Mouse (Mus musculus): ENCODE measurements around the gene Gtf3c4. TPM values are rescaled to one million over a fixed set of nuclear protein-coding genes. Genes with fewer than 3 reads are reported as not detected.

The Gtf3c4 gene
- polyA plus RNA-seq, 1 experiment from 2014 or later = 33.6 TPM

DNA sequence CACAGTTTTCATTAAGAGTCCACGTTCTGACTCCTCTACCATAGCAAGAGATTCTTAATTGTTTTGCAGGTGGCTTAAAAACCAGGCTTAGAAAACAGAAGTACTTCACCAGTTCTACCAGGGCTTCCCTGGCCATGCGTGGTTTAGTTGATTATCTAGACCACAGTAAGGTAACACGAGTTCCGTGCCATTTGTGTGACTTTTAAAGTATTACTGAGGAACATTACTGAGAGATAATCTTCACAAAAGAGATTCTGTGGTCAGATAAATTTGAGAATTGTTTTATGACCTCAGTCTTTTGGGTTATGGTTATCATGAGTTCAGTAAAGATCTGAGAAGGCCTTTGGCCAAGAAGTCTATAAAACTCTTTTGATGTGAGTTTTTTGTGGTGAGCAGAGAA lies 19.1 kb upstream of the Gtf3c4 start:
- H3K27me3 ChIP-seq (ENCODE audit: control insufficient read depth, insufficient read depth, low read length) = no peaks in the 10 kb centered on the region
- H3K27ac ChIP-seq = no peak overlapping the region
- no peak overlapping the region for H3K4me3 ChIP-seq (replicated peaks; ENCODE audit: low read length)
- no peak for DNase-seq (ENCODE audit: low spot score)
- H3K4me2 ChIP-seq (replicated peaks) = no peak overlapping the region
- H3K4me1 ChIP-seq (replicated peaks; ENCODE audit: control insufficient read depth, insufficient read depth, low read length) = no peaks in the 10 kb centered on the region
- ATAC-seq (ENCODE audit: low FRiP score) = no peak
- no peak overlapping the region for H3K9ac ChIP-seq
- H3K36me3 ChIP-seq (replicated peaks; ENCODE audit: control insufficient read depth, insufficient read depth) = peaks cover 94% of the 10 kb centered on the region
- H3K9me3 ChIP-seq (ENCODE audit: control insufficient read depth, low read length) = no peaks in the 10 kb centered on the region
- WGBS = 98% methylated on average over 4 of the region's 4 CpGs

- Histone ChIP-seq H3K9ac (no peak overlapping the region), H3K27me3 (ENCODE audit: control insufficient read depth, insufficient read depth, low read length) (no peaks in the 10 kb centered on the region), H3K4me2 (replicated peaks) (no peak overlapping the region), H3K36me3 (replicated peaks; ENCODE audit: control insufficient read depth, insufficient read depth) (peaks cover 69% of the 10 kb centered on the region), H3K27ac (no peak overlapping the region), H3K4me1 (replicated peaks; ENCODE audit: control insufficient read depth, insufficient read depth, low read length) (no peaks in the 10 kb centered on the region), H3K9me3 (ENCODE audit: control insufficient read depth, low read length) (no peaks in the 10 kb centered on the region), H3K4me3 (replicated peaks; ENCODE audit: low read length) (no peak overlapping the region)
- WGBS = 96% methylated on average over 2 of the region's 2 CpGs
- DNase-seq (ENCODE audit: low spot score) = no peak
- ATAC-seq (ENCODE audit: low FRiP score) = no peak
Observed at GRCm38 (mm10) chr2:28855773-28856172, 15.6 kb upstream of the Gtf3c4 start.

- H3K4me2 ChIP-seq (replicated peaks) = no peak overlapping the region
- H3K27me3 ChIP-seq (ENCODE audit: control insufficient read depth, insufficient read depth, low read length) = no peaks in the 10 kb centered on the region
- ATAC-seq (ENCODE audit: low FRiP score) (no peak), DNase-seq (ENCODE audit: low spot score) (no peak)
- no peak overlapping the region for H3K9ac ChIP-seq
- no peaks in the 10 kb centered on the region for H3K9me3 ChIP-seq (ENCODE audit: control insufficient read depth, low read length)
- no peaks in the 10 kb centered on the region for H3K4me1 ChIP-seq (replicated peaks; ENCODE audit: control insufficient read depth, insufficient read depth, low read length)
- peaks cover 70% of the 10 kb centered on the region for H3K36me3 ChIP-seq (replicated peaks; ENCODE audit: control insufficient read depth, insufficient read depth)
- H3K27ac ChIP-seq = no peak overlapping the region
- WGBS = 97% methylated on average over 3 of the region's 3 CpGs
- no peak overlapping the region for H3K4me3 ChIP-seq (replicated peaks; ENCODE audit: low read length)
Observed at GRCm38 (mm10) chr2:28852594-28852993, 12.4 kb upstream of the Gtf3c4 start.

- Histone ChIP-seq H3K9ac (no peak overlapping the region), H3K27me3 (ENCODE audit: control insufficient read depth, insufficient read depth, low read length) (no peaks in the 10 kb centered on the region), H3K4me2 (replicated peaks) (no peak overlapping the region), H3K36me3 (replicated peaks; ENCODE audit: control insufficient read depth, insufficient read depth) (peaks cover 72% of the 10 kb centered on the region), H3K9me3 (ENCODE audit: control insufficient read depth, low read length) (no peaks in the 10 kb centered on the region), H3K4me3 (replicated peaks; ENCODE audit: low read length) (no peak overlapping the region), H3K27ac (no peak overlapping the region), H3K4me1 (replicated peaks; ENCODE audit: control insufficient read depth, insufficient read depth, low read length) (no peaks in the 10 kb centered on the region)
- ATAC-seq (ENCODE audit: low FRiP score) = no peak
- 93% methylated on average over 2 of the region's 2 CpGs for WGBS
- DNase-seq (ENCODE audit: low spot score) = no peak
Observed at GRCm38 (mm10) chr2:28848879-28849278, 8.7 kb upstream of the Gtf3c4 start.

DNA sequence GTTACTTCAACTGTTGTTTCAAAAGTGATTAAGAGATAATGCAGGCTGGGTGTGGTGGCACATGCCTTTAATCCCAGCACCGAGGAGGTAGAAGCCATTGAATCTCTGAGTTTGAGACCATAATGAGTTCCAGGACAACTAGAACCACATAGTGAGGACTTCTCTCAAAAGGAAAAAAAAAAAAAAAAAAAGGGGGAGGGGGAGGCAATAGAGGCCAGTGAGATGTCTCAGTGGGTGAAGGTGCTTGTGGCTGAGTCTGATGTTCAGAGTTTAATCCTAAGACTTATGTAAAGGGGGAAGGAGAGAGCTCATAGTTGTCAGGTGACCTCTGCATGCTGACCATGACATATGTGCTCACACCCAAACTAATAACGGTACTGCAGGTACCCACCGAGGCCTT lies 1.9 kb upstream of the Gtf3c4 start:
- Histone ChIP-seq H3K36me3 (replicated peaks; ENCODE audit: control insufficient read depth, insufficient read depth) (peaks cover 27% of the 10 kb centered on the region), H3K27ac (no peak overlapping the region), H3K9ac (no peak overlapping the region), H3K4me1 (replicated peaks; ENCODE audit: control insufficient read depth, insufficient read depth, low read length) (peaks cover 39% of the 10 kb centered on the region), H3K4me2 (replicated peaks) (peak overlapping the region; percentile 95), H3K9me3 (ENCODE audit: control insufficient read depth, low read length) (no peaks in the 10 kb centered on the region), H3K27me3 (ENCODE audit: control insufficient read depth, insufficient read depth, low read length) (no peaks in the 10 kb centered on the region), H3K4me3 (replicated peaks; ENCODE audit: low read length) (no peak overlapping the region)
- WGBS = 83% methylated on average over 3 of the region's 3 CpGs
- DNase-seq (ENCODE audit: low spot score) = no peak
- ATAC-seq (ENCODE audit: low FRiP score) = no peak

DNA sequence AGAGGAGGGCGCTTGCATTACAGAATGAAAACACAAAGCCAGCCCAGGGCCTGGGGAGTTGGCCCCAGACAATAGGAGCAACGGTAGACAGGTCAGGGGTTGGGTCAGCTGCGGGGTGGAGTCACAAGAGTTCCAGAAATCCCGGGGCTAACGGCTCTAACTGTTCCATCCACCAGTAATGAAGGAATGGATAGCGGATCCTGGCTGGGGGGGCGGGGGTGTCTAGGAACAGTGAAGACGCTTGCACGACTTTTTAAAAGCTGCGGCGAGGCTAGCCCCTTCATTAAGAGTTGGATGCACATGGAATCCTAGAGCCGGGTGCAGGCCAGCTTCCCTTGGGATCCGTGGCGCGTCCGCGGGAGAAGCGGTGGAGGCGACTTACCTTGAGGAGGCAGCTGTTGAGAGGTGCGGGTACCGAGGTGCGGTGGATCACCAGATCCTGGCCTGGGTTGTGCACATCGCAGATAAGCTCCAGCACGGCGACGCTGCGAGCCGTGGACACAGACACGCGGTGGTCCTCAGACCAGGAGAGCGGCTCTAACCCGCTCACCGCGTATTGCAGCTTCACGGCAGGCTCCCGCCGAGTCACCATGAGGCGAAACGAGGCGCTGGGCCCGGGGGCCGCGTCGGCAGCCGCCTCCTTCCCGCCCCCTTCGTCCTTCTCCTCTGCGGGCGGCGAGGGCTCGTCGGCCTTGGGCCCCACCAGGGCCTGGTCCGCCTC lies 499 bp downstream of the Gtf3c4 start:
- Histone ChIP-seq H3K4me1 (replicated peaks; ENCODE audit: control insufficient read depth, insufficient read depth, low read length) (peaks cover 45% of the 10 kb centered on the region), H3K4me3 (replicated peaks; ENCODE audit: low read length) (peak overlapping the region; percentile 96), H3K27me3 (ENCODE audit: control insufficient read depth, insufficient read depth, low read length) (no peaks in the 10 kb centered on the region), H3K27ac (peak overlapping the region; percentile 85), H3K9ac (peak overlapping the region; percentile 91), H3K36me3 (replicated peaks; ENCODE audit: control insufficient read depth, insufficient read depth) (peaks cover 13% of the 10 kb centered on the region; the same call in 1 of the 2 replicates), H3K4me2 (replicated peaks) (peak overlapping the region; percentile 95), H3K9me3 (ENCODE audit: control insufficient read depth, low read length) (no peaks in the 10 kb centered on the region)
- 1% methylated on average over 53 of the region's 53 CpGs for WGBS
- ATAC-seq (ENCODE audit: low FRiP score) = peak; percentile 41
- no peak for DNase-seq (ENCODE audit: low spot score)

DNA sequence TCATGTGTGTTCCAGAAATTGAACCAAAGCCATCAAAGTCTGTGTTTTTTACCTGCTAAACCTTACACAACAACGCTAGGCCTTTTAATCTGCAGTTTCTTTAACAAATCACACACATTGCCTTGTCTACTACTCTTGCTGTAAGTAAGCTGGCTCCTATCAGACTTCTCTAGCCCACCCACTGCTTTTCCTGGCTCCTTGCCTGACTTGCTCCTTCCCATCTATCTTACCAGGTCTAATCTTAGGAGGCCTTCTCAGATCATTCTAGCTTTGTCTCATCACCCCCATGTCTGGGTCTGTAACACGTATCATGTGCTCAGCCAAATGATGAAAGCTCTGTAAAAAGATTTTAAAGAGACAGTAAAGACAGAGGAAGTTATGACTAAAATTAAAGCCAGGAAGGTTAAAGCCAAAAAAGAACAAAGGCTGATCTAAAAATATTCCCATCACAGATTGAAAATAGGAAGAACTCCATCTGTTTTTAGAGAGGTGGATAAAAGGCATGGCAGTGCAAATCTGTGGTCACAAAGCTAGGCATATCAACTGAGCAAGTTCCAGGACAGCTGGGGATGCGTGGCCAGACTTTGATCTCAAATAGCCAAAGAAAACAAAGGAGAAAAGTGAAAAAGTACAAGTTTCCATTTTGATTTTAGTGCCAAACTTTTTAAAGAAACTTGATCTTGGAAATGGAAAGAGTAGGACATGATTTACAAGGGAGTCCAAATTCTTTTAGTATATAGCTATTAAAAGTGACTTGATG lies 3.8 kb downstream of the Gtf3c4 start:
- Histone ChIP-seq H3K4me1 (replicated peaks; ENCODE audit: control insufficient read depth, insufficient read depth, low read length) (peaks cover 33% of the 10 kb centered on the region), H3K27ac (no peak overlapping the region), H3K4me3 (replicated peaks; ENCODE audit: low read length) (no peak overlapping the region), H3K9me3 (ENCODE audit: control insufficient read depth, low read length) (no peaks in the 10 kb centered on the region), H3K4me2 (replicated peaks) (no peak overlapping the region), H3K36me3 (replicated peaks; ENCODE audit: control insufficient read depth, insufficient read depth) (peaks cover 40% of the 10 kb centered on the region), H3K27me3 (ENCODE audit: control insufficient read depth, insufficient read depth, low read length) (no peaks in the 10 kb centered on the region), H3K9ac (no peak overlapping the region)
- no peak for ATAC-seq (ENCODE audit: low FRiP score)
- DNase-seq (ENCODE audit: low spot score) = no peak
- WGBS = 80% methylated on average over 3 of the region's 3 CpGs

- no peak for DNase-seq (ENCODE audit: low spot score)
- ATAC-seq (ENCODE audit: low FRiP score) = no peak
- Histone ChIP-seq H3K9ac (no peak overlapping the region), H3K36me3 (replicated peaks; ENCODE audit: control insufficient read depth, insufficient read depth) (peaks cover 92% of the 10 kb centered on the region), H3K4me3 (replicated peaks; ENCODE audit: low read length) (no peak overlapping the region), H3K27ac (no peak overlapping the region), H3K27me3 (ENCODE audit: control insufficient read depth, insufficient read depth, low read length) (no peaks in the 10 kb centered on the region), H3K4me2 (replicated peaks) (no peak overlapping the region), H3K9me3 (ENCODE audit: control insufficient read depth, low read length) (no peaks in the 10 kb centered on the region), H3K4me1 (replicated peaks; ENCODE audit: control insufficient read depth, insufficient read depth, low read length) (no peaks in the 10 kb centered on the region)
- WGBS = 49% methylated on average over 4 of the region's 4 CpGs
Observed at GRCm38 (mm10) chr2:28829265-28829664, 10.9 kb downstream of the Gtf3c4 start.

DNA sequence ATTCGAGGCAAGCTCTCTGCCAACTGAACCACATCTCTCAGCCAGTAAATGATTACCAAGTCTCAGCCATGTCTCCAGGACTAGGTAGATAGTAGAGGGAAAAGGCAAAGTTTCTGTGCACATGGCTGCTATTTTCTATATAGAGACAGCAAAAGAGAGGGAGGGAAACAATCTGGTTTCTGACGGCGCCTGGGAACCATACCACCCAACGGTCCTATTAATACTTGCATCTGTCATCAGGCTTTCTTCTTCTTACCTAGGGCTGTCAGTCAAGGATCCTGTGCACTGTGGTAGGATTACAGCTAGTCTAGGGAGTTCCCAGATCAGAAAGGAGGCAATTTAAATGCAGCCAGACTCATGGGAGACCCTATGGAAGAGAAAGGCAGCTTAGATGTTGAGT lies 21.3 kb downstream of the Gtf3c4 start:
- 81% methylated on average over 4 of the region's 4 CpGs for whole genome bisulfite sequencing
- no peak overlapping the region for H3K4me2 ChIP-seq (replicated peaks)
- H3K36me3 ChIP-seq (replicated peaks; ENCODE audit: control insufficient read depth, insufficient read depth) = peaks cover 6% of the 10 kb centered on the region
- H3K9me3 ChIP-seq (ENCODE audit: control insufficient read depth, low read length) = no peaks in the 10 kb centered on the region
- DNase-seq (ENCODE audit: low spot score) (no peak), ATAC-seq (ENCODE audit: low FRiP score) (no peak)
- H3K27me3 ChIP-seq (ENCODE audit: control insufficient read depth, insufficient read depth, low read length) = no peaks in the 10 kb centered on the region
- no peak overlapping the region for H3K9ac ChIP-seq
- H3K4me3 ChIP-seq (replicated peaks; ENCODE audit: low read length) = no peak overlapping the region
- H3K27ac ChIP-seq = no peak overlapping the region
- no peaks in the 10 kb centered on the region for H3K4me1 ChIP-seq (replicated peaks; ENCODE audit: control insufficient read depth, insufficient read depth, low read length)

All from hindbrain, embryonic 14.5 days (tissue).